Mouse (Mus musculus): Measurements from ENCODE around the gene Pcsk5. TPM values are rescaled to one million over a fixed set of nuclear protein-coding genes. Genes with fewer than 3 reads are reported as not detected.

Pcsk5 gene
- polyA plus RNA-seq, 1 experiment, result 1.2 TPM

- no peak for DNase-seq (ENCODE audit: low read depth in 1 of 2, low spot score in 2 of 2)
- H3K27ac ChIP-seq (ENCODE audit: insufficient read depth, low read length), result no peak overlapping the region
- H3K4me1 ChIP-seq (ENCODE audit: control insufficient read depth, insufficient read depth, insufficient read length), result no peaks in the 10 kb centered on the region
- no peaks in the 10 kb centered on the region for H3K36me3 ChIP-seq (ENCODE audit: control insufficient read depth, insufficient read depth, low read length)
- no peak for TF ChIP-seq POLR2A (IDR thresholded peaks at IDR 0.05; ENCODE audit: low read depth, low read length)
- TF ChIP-seq CTCF (IDR thresholded peaks at IDR 0.05; ENCODE audit: extremely low read depth, insufficient read depth, insufficient read length, insufficient replicate concordance), result no peak
- WGBS, result 42% methylated on average over 1 of the region's 1 CpGs
- no peaks in the 10 kb centered on the region for H3K27me3 ChIP-seq (ENCODE audit: control insufficient read depth, insufficient read depth, low read length)
- H3K4me3 ChIP-seq (ENCODE audit: extremely low read depth, insufficient read depth, insufficient read length), result no peak overlapping the region
These were observed 63.4 kb downstream of the Pcsk5 start for GRCm38 (mm10) chr19:17774061-17774460.

- no peaks in the 10 kb centered on the region for H3K4me1 ChIP-seq (ENCODE audit: control insufficient read depth, insufficient read depth, insufficient read length)
- no peaks in the 10 kb centered on the region for H3K27me3 ChIP-seq (ENCODE audit: control insufficient read depth, insufficient read depth, low read length)
- no peak overlapping the region for H3K4me3 ChIP-seq (ENCODE audit: extremely low read depth, insufficient read depth, insufficient read length)
- no peaks in the 10 kb centered on the region for H3K36me3 ChIP-seq (ENCODE audit: control insufficient read depth, insufficient read depth, low read length)
- 80% methylated on average over 5 of the region's 5 CpGs for WGBS
- TF ChIP-seq CTCF (IDR thresholded peaks at IDR 0.05; ENCODE audit: extremely low read depth, insufficient read depth, insufficient read length, insufficient replicate concordance) (no peak), POLR2A (IDR thresholded peaks at IDR 0.05; ENCODE audit: low read depth, low read length) (no peak)
- no peak for DNase-seq (ENCODE audit: low read depth in 1 of 2, low spot score in 2 of 2)
- H3K27ac ChIP-seq (ENCODE audit: insufficient read depth, low read length), result no peak overlapping the region
These were observed 67.6 kb downstream of the Pcsk5 start for GRCm38 (mm10) chr19:17769610-17770399.

DNA sequence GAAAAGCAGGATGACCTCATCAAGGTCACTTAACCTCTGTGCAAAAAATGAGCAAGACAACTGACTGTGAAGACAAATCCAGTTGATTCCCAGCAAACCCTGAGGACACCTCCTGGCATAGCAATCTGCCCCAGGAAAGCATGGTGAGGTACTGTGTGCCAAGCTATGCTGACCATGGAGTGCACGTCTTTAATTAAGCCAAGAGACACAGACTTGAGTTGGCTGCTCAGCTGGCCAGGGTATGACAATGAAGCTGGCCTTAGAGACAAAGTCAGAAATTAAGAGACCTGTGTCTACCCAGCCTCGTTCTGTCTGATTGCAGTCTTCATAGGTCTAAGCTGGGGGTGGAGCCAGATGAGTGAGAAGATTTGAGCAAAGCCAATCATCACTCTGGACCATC is 72.4 kb downstream of the Pcsk5 start:
- Histone ChIP-seq H3K4me1 (ENCODE audit: control insufficient read depth, insufficient read depth, insufficient read length) (no peaks in the 10 kb centered on the region), H3K4me3 (ENCODE audit: extremely low read depth, insufficient read depth, insufficient read length) (no peak overlapping the region), H3K27me3 (ENCODE audit: control insufficient read depth, insufficient read depth, low read length) (no peaks in the 10 kb centered on the region), H3K27ac (ENCODE audit: insufficient read depth, low read length) (no peak overlapping the region), H3K36me3 (ENCODE audit: control insufficient read depth, insufficient read depth, low read length) (no peaks in the 10 kb centered on the region)
- TF ChIP-seq CTCF (IDR thresholded peaks at IDR 0.05; ENCODE audit: extremely low read depth, insufficient read depth, insufficient read length, insufficient replicate concordance) (no peak), POLR2A (IDR thresholded peaks at IDR 0.05; ENCODE audit: low read depth, low read length) (no peak)
- no peak for DNase-seq (ENCODE audit: low read depth in 1 of 2, low spot score in 2 of 2)
- 81% methylated on average over 2 of the region's 2 CpGs for WGBS

DNA sequence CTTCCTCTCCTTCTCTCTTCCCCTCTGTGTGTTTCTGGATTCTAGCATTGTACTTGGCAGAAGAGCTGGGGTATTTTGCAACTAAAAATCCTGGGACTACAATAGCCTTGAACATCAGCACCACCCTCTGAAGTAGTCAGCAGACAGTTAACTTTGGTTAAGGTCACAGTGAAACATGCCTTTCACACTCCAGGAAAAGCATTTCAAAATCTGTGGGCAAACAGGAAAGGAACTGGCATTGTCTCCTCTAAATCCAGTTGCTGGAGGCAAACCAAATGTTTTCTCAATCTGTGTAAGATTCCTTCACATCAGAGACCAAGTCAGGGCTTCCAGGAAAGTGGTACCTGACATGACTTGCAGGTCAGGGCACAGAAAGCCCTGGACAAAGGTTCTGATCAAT is 74.7 kb downstream of the Pcsk5 start:
- Histone ChIP-seq H3K27ac (ENCODE audit: insufficient read depth, low read length) (no peak overlapping the region), H3K4me1 (ENCODE audit: control insufficient read depth, insufficient read depth, insufficient read length) (no peaks in the 10 kb centered on the region), H3K27me3 (ENCODE audit: control insufficient read depth, insufficient read depth, low read length) (no peaks in the 10 kb centered on the region), H3K36me3 (ENCODE audit: control insufficient read depth, insufficient read depth, low read length) (no peaks in the 10 kb centered on the region), H3K4me3 (ENCODE audit: extremely low read depth, insufficient read depth, insufficient read length) (no peak overlapping the region)
- TF ChIP-seq POLR2A (IDR thresholded peaks at IDR 0.05; ENCODE audit: low read depth, low read length) (no peak), CTCF (IDR thresholded peaks at IDR 0.05; ENCODE audit: extremely low read depth, insufficient read depth, insufficient read length, insufficient replicate concordance) (no peak)
- DNase-seq (ENCODE audit: low read depth in 1 of 2, low spot score in 2 of 2), result no peak

- Histone ChIP-seq H3K4me1 (ENCODE audit: control insufficient read depth, insufficient read depth, insufficient read length) (no peaks in the 10 kb centered on the region), H3K27me3 (ENCODE audit: control insufficient read depth, insufficient read depth, low read length) (no peaks in the 10 kb centered on the region), H3K27ac (ENCODE audit: insufficient read depth, low read length) (no peak overlapping the region), H3K36me3 (ENCODE audit: control insufficient read depth, insufficient read depth, low read length) (no peaks in the 10 kb centered on the region), H3K4me3 (ENCODE audit: extremely low read depth, insufficient read depth, insufficient read length) (no peak overlapping the region)
- no peak for TF ChIP-seq POLR2A (IDR thresholded peaks at IDR 0.05; ENCODE audit: low read depth, low read length)
- no peak for TF ChIP-seq CTCF (IDR thresholded peaks at IDR 0.05; ENCODE audit: extremely low read depth, insufficient read depth, insufficient read length, insufficient replicate concordance)
- WGBS, result 88% methylated on average over 5 of the region's 5 CpGs
- no peak for DNase-seq (ENCODE audit: low read depth in 1 of 2, low spot score in 2 of 2)
These were observed 75.8 kb downstream of the Pcsk5 start for GRCm38 (mm10) chr19:17761678-17762077.

- Histone ChIP-seq H3K27ac (ENCODE audit: insufficient read depth, low read length) (no peak overlapping the region), H3K4me3 (ENCODE audit: extremely low read depth, insufficient read depth, insufficient read length) (no peak overlapping the region), H3K4me1 (ENCODE audit: control insufficient read depth, insufficient read depth, insufficient read length) (no peaks in the 10 kb centered on the region), H3K36me3 (ENCODE audit: control insufficient read depth, insufficient read depth, low read length) (no peaks in the 10 kb centered on the region), H3K27me3 (ENCODE audit: control insufficient read depth, insufficient read depth, low read length) (no peaks in the 10 kb centered on the region)
- TF ChIP-seq POLR2A (IDR thresholded peaks at IDR 0.05; ENCODE audit: low read depth, low read length), result no peak
- no peak for TF ChIP-seq CTCF (IDR thresholded peaks at IDR 0.05; ENCODE audit: extremely low read depth, insufficient read depth, insufficient read length, insufficient replicate concordance)
- 50% methylated on average over 3 of the region's 3 CpGs for WGBS
- DNase-seq (ENCODE audit: low read depth in 1 of 2, low spot score in 2 of 2), result no peak
These were observed 84.6 kb downstream of the Pcsk5 start for GRCm38 (mm10) chr19:17752841-17753240.

DNA sequence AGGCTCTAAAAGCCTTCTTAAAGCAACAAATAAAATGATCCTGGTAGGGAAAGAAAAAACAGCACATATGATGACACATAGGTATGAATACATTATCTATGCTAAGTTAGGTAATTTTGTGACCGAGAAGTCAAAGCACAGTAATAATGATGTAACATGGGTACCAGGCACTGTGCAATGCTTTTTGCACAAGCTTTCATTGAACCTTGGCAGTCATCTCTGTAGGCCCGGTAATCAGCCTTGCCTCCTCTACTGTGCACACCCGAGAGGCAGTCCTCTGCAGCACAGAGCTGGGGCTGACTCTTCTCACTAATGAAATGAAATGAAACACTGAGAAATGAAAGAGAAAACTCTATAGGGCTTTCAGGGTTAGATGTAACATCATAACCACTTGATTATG is 89.1 kb downstream of the Pcsk5 start:
- TF ChIP-seq CTCF (IDR thresholded peaks at IDR 0.05; ENCODE audit: extremely low read depth, insufficient read depth, insufficient read length, insufficient replicate concordance) (no peak), POLR2A (IDR thresholded peaks at IDR 0.05; ENCODE audit: low read depth, low read length) (no peak)
- DNase-seq (ENCODE audit: low read depth in 1 of 2, low spot score in 2 of 2), result no peak
- no peaks in the 10 kb centered on the region for H3K36me3 ChIP-seq (ENCODE audit: control insufficient read depth, insufficient read depth, low read length)
- no peak overlapping the region for H3K27ac ChIP-seq (ENCODE audit: insufficient read depth, low read length)
- H3K4me3 ChIP-seq (ENCODE audit: extremely low read depth, insufficient read depth, insufficient read length), result no peak overlapping the region
- no peaks in the 10 kb centered on the region for H3K4me1 ChIP-seq (ENCODE audit: control insufficient read depth, insufficient read depth, insufficient read length)
- WGBS, result 93% methylated on average over 3 of the region's 3 CpGs
- H3K27me3 ChIP-seq (ENCODE audit: control insufficient read depth, insufficient read depth, low read length), result no peaks in the 10 kb centered on the region
